Mouse (Mus musculus) adrenal gland, adult 8-10 months (tissue): ENCODE measurements around the gene Alg5. TPM values are rescaled to one million over a fixed set of nuclear protein-coding genes. Genes with fewer than 3 reads are reported as not detected.

ENCODE experiments used
- DNase-seq: peaks from one replicate; pipeline ENCODE4 v3.0.0; 2022
- total RNA-seq, 4 experiments: library from RNA; stranded (reverse); gene quantifications; 2 replicates each; pipeline ENCODE4 v1.2.4; 2022

Alg5 gene
- total RNA-seq, 4 experiments from 2014 or later = 40.0 to 49.7 (median 41.0) TPM

GRCm38 (mm10) chr3:54795379-54795778 is 60.0 kb downstream of the Alg5 start:
- DNase-seq = no peak

- DNase-seq = no peak
Measured at GRCm38 (mm10) chr3:54795806-54796205, 60.5 kb downstream of the Alg5 start.

- peak; percentile 40 for DNase-seq
Measured at GRCm38 (mm10) chr3:54797211-54797610, 61.9 kb downstream of the Alg5 start.

Other genes with a start within 250 kb of the Alg5 start
- gene Supt20, start 42.7 kb upstream of the Alg5 start, total RNA-seq = 10 to 100 TPM; 35.7 to 66.3 (median 50.8) TPM
- not detected for gene Gm21958, start 21.2 kb upstream of the Alg5 start, total RNA-seq
- 10 to 100 TPM; 28.5 to 47.2 (median 40.2) TPM for gene Exosc8, start 146 bp upstream of the Alg5 start, total RNA-seq
- 10 to 100 TPM; 26.9 to 55.8 (median 28.7) TPM for gene Smad9, start 20.0 kb downstream of the Alg5 start, total RNA-seq
- 10 to 100 TPM; 25.4 to 38.6 (median 31.6) TPM for gene Rfxap, start 72.3 kb downstream of the Alg5 start, total RNA-seq
- not detected for gene Sertm1, start 180.3 kb downstream of the Alg5 start, total RNA-seq